Mouse (Mus musculus): ENCODE results near the gene Golt1a. TPM values are rescaled to one million over a fixed set of nuclear protein-coding genes. Genes with fewer than 3 reads are reported as not detected.

The Golt1a gene
- polyA plus RNA-seq, 1 experiment = not detected

DNA sequence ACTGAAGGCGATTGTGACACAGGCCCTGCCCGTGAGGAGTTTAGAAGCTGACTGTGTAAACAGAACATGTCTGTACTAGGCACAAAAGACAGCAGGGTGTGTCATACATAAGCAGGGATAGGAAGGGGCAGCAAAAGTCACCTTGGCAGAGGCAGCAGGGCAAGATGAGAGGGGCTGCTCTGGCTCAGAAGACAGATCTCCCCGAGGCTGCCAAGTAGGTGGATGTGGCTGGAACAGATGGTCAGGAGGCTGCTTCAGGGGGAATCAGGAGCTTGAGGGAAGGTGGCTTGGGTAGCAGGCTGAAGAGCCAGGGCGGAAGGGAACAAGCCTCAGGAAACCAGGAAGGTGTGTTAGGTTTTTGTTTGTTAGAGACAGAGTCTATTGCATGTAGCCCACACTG, 60.8 kb downstream of the Golt1a start:
- Histone ChIP-seq H3K27ac (ENCODE audit: insufficient read depth, low read length) (no peak overlapping the region), H3K4me1 (ENCODE audit: control insufficient read depth, insufficient read depth, insufficient read length) (peaks cover 8% of the 10 kb centered on the region; the same call in 1 of the 2 replicates), H3K36me3 (ENCODE audit: control insufficient read depth, insufficient read depth, low read length) (no peaks in the 10 kb centered on the region), H3K27me3 (ENCODE audit: control insufficient read depth, insufficient read depth, low read length) (no peaks in the 10 kb centered on the region), H3K4me3 (ENCODE audit: extremely low read depth, insufficient read depth, insufficient read length) (no peak overlapping the region)
- TF ChIP-seq POLR2A (IDR thresholded peaks at IDR 0.05; ENCODE audit: low read depth, low read length) (no peak), CTCF (IDR thresholded peaks at IDR 0.05; ENCODE audit: extremely low read depth, insufficient read depth, insufficient read length, insufficient replicate concordance) (no peak)
- DNase-seq (ENCODE audit: low read depth in 1 of 2, low spot score in 2 of 2) = no peak
- 82% methylated on average over 4 of the region's 4 CpGs for WGBS

DNA sequence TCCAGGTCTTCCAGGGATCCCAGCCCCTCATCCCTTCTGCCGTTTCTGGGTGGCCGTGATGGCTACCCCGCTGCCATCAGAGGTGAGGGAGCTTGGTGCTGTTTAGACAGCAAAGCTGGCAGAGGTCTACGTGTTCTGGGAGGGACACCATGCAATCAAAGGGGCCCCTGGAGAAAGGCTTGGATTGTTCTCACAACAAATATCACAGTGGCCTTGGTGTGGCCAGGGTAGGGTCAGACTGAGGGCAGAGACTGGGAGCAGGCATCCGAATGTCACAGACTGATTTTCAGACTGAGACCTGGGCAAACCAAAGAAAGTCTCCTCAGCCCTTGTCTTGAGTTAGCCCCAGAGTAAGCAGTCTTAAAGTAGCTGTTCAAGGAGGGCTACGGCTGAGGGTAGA, 61.8 kb downstream of the Golt1a start:
- H3K36me3 ChIP-seq (ENCODE audit: control insufficient read depth, insufficient read depth, low read length) = no peaks in the 10 kb centered on the region
- H3K27ac ChIP-seq (ENCODE audit: insufficient read depth, low read length) = no peak overlapping the region
- H3K4me3 ChIP-seq (ENCODE audit: extremely low read depth, insufficient read depth, insufficient read length) = no peak overlapping the region
- no peaks in the 10 kb centered on the region for H3K27me3 ChIP-seq (ENCODE audit: control insufficient read depth, insufficient read depth, low read length)
- DNase-seq (ENCODE audit: low read depth in 1 of 2, low spot score in 2 of 2) = no peak
- TF ChIP-seq CTCF (IDR thresholded peaks at IDR 0.05; ENCODE audit: extremely low read depth, insufficient read depth, insufficient read length, insufficient replicate concordance) = no peak
- TF ChIP-seq POLR2A (IDR thresholded peaks at IDR 0.05; ENCODE audit: low read depth, low read length) = no peak
- H3K4me1 ChIP-seq (ENCODE audit: control insufficient read depth, insufficient read depth, insufficient read length) = peaks cover 8% of the 10 kb centered on the region; the same call in 1 of the 2 replicates
- 92% methylated on average over 6 of the region's 6 CpGs for WGBS

GRCm38 (mm10) chr1:133372113-133372512, 62.5 kb downstream of the Golt1a start:
- TF ChIP-seq POLR2A (IDR thresholded peaks at IDR 0.05; ENCODE audit: low read depth, low read length) = no peak
- no peak for TF ChIP-seq CTCF (IDR thresholded peaks at IDR 0.05; ENCODE audit: extremely low read depth, insufficient read depth, insufficient read length, insufficient replicate concordance)
- DNase-seq (ENCODE audit: low read depth in 1 of 2, low spot score in 2 of 2) = no peak
- no peaks in the 10 kb centered on the region for H3K36me3 ChIP-seq (ENCODE audit: control insufficient read depth, insufficient read depth, low read length)
- peaks cover 8% of the 10 kb centered on the region; the same call in 1 of the 2 replicates for H3K4me1 ChIP-seq (ENCODE audit: control insufficient read depth, insufficient read depth, insufficient read length)
- 68% methylated on average over 8 of the region's 8 CpGs for WGBS
- no peak overlapping the region for H3K4me3 ChIP-seq (ENCODE audit: extremely low read depth, insufficient read depth, insufficient read length)
- no peaks in the 10 kb centered on the region for H3K27me3 ChIP-seq (ENCODE audit: control insufficient read depth, insufficient read depth, low read length)
- H3K27ac ChIP-seq (ENCODE audit: insufficient read depth, low read length) = no peak overlapping the region

Other genes starting within 250 kb of the Golt1a start
- 19.7 and 26.6 TPM in 2 replicates for gene Ppp1r15b, start 178.7 kb upstream of the Golt1a start, polyA plus RNA-seq (2012; rRNA removed)
- gene Plekha6, start 145.6 kb upstream of the Golt1a start, polyA plus RNA-seq (2012; rRNA removed) = 26.0 and 31.1 TPM in 2 replicates
- gene Kiss1, start 12.1 kb downstream of the Golt1a start, polyA plus RNA-seq (2012; rRNA removed) = not detected in 2 replicates
- 0.66 TPM in 1 of 2 replicates, not detected in the other for gene Ren1, start 40.7 kb downstream of the Golt1a start, polyA plus RNA-seq (2012; rRNA removed)
- 0.20 and 0.22 TPM in 2 replicates for gene Etnk2, start 53.8 kb downstream of the Golt1a start, polyA plus RNA-seq (2012; rRNA removed)
- gene Sox13, start 114.6 kb downstream of the Golt1a start, polyA plus RNA-seq (2012; rRNA removed) = 12.4 and 13.6 TPM in 2 replicates